Mouse (Mus musculus): Measurements from ENCODE around the gene Zp3.

GRCm38 (mm10) chr5:135979904-135980303, at the start of gene Zp3:
- TF ChIP-seq CTCF (IDR thresholded peaks at IDR 0.05; ENCODE audit: low read depth): no peak
- TF ChIP-seq EP300 (IDR thresholded peaks at IDR 0.05; ENCODE audit: low read depth): no peak
